Mouse (Mus musculus) kidney, embryonic 16.5 days (tissue): ENCODE data around the gene Spata21. TPM values are rescaled to one million over a fixed set of nuclear protein-coding genes. Genes with fewer than 3 reads are reported as not detected.

Experiments used
- ATAC-seq: fragments of 200-750 bp; cut with Nextera tagmentation; 2 replicates; pipeline ENCODE4 v1.8.0; 2017; ENCODE audit warnings: moderate TSS enrichment; ENCODE audit not compliant: low FRiP score, low TSS enrichment
- H3K27ac ChIP-seq: fragments of 300-500 bp; sonication (generic); 2 replicates; pipeline ENCODE4 v1.5.1; 2014; ENCODE audit warnings: low read length
- H3K27me3 ChIP-seq: fragments of 300-500 bp; sonication (generic); 2 replicates; pipeline ENCODE4 v1.6.1; 2014; ENCODE audit warnings: low read length, control low read depth, mixed read lengths; ENCODE audit not compliant: insufficient read depth
- H3K36me3 ChIP-seq: fragments of 300-500 bp; sonication (generic); 2 replicates; pipeline ENCODE4 v1.6.1; 2014; ENCODE audit warnings: low read length, control low read depth, mixed read lengths; ENCODE audit not compliant: insufficient read depth
- H3K4me1 ChIP-seq: fragments of 300-500 bp; sonication (generic); 2 replicates; pipeline ENCODE4 v1.6.1; 2014; ENCODE audit warnings: low read length, control low read depth, mixed read lengths; ENCODE audit not compliant: insufficient read depth
- H3K4me2 ChIP-seq: fragments of 300-500 bp; sonication (generic); replicated peaks from 2 replicates; pipeline ENCODE4 v1.6.1; 2014; ENCODE audit warnings: low read depth, low read length
- H3K4me3 ChIP-seq: fragments of 300-500 bp; sonication (generic); 2 replicates; pipeline ENCODE4 v1.5.1; 2014; ENCODE audit warnings: mild to moderate bottlenecking, low read length
- H3K9ac ChIP-seq: fragments of 300-500 bp; sonication (generic); replicated peaks from 2 replicates; pipeline ENCODE4 v1.6.1; 2014; ENCODE audit warnings: low read length
- H3K9me3 ChIP-seq: fragments of 300-500 bp; sonication (generic); 2 replicates; pipeline ENCODE4 v1.6.1; 2016; ENCODE audit warnings: low read length, control low read depth
- WGBS: fragments of 180-500 bp; shearing (Covaris S2); extraction: QIAGEN DNeasy Blood & Tissue Kit; methylation state at CpG from one replicate; pipeline ENCODE4 v1.1.7; 2014; 5-methylcytosine and 5-hydroxymethylcytosine counted together
- polyA plus RNA-seq: library from polyadenylated mRNA; unstranded; fragments of >200 nt; fragmentation: Nextera tagmentation; extraction: Ambion mirVana; gene quantifications from 2 replicates; pipeline ENCODE4 v1.2.1, GENCODE M21; 2015

Spata21 gene
- polyA plus RNA-seq, 1 experiment from 2014 or later: 0.51 TPM

GRCm38 (mm10) chr4:141059616-141060425, 28.3 kb upstream of the Spata21 start:
- WGBS: under 1% methylated on average over 32 of the region's 32 CpGs
- ATAC-seq: no peak

GRCm38 (mm10) chr4:141060426-141061301, 27.5 kb upstream of the Spata21 start, which contains the start of gene Crocc:
Crocc (minus strand) TSS chr4:141060550.
- Histone ChIP-seq H3K27ac (peak within 1 kb of the TSS; percentile 95), H3K4me2 (peak within 1 kb of the TSS; percentile 85), H3K27me3 (no peaks in the 10 kb centered on the region), H3K4me3 (peak within 1 kb of the TSS; percentile 72), H3K9me3 (no peaks in the 10 kb centered on the region), H3K4me1 (peaks cover 19% of the 10 kb centered on the region), H3K36me3 (no peaks in the 10 kb centered on the region; the same call in 1 of the 2 replicates), H3K9ac (peak within 1 kb of the TSS; percentile 85)
- peak; percentile 96 for ATAC-seq
- under 1% methylated on average over 77 of the region's 77 CpGs for WGBS

More at GRCm38 (mm10) chr4:141059616-141060425, 28.3 kb upstream of the Spata21 start:
- Histone ChIP-seq H3K4me1 (peaks cover 19% of the 10 kb centered on the region), H3K36me3 (no peaks in the 10 kb centered on the region), H3K27ac (peak overlapping the region; percentile 95), H3K4me3 (peak overlapping the region; percentile 72), H3K27me3 (no peaks in the 10 kb centered on the region), H3K9ac (peak overlapping the region; percentile 85), H3K4me2 (peak overlapping the region; percentile 85), H3K9me3 (no peaks in the 10 kb centered on the region)

DNA sequence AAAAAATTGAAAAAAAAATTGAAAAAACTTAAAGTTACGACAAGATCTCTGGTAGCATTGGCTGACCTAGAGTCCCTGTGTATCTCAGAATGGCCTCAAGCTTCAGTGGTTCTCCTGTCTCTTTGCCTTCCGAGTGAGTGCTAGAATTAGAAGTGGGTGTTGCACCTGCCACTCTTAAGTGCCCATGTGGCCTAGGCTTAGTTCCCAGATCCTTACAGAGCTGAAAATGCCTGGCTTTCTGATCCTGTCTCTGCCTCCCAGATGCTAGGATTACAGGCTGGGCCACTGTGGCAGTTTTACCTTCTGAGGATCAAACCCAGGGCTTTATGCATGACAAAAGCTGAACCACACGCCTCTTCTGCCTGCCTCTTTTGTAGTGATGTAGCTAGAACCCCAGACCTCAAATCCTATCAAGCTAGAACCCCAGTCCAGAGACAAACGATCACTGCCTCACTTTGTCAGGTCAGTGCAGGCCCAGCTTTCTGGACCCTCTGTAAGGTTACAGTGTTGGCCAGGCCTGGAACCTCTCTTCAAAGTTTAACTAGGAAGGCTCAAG, 24.0 kb upstream of the Spata21 start:
- H3K4me1 ChIP-seq: peaks cover 12% of the 10 kb centered on the region
- H3K4me2 ChIP-seq: no peak overlapping the region
- no peak overlapping the region for H3K4me3 ChIP-seq
- H3K9me3 ChIP-seq: no peaks in the 10 kb centered on the region
- 88% methylated on average over 4 of the region's 4 CpGs for WGBS
- H3K27me3 ChIP-seq: no peaks in the 10 kb centered on the region
- ATAC-seq: no peak
- peaks cover 31% of the 10 kb centered on the region for H3K36me3 ChIP-seq
- H3K27ac ChIP-seq: no peak overlapping the region
- H3K9ac ChIP-seq: no peak overlapping the region

GRCm38 (mm10) chr4:141065123-141065522, 23.0 kb upstream of the Spata21 start:
- Histone ChIP-seq H3K36me3 (peaks cover 35% of the 10 kb centered on the region), H3K4me2 (no peak overlapping the region), H3K27ac (no peak overlapping the region), H3K4me1 (peaks cover 6% of the 10 kb centered on the region), H3K9me3 (no peaks in the 10 kb centered on the region), H3K27me3 (no peaks in the 10 kb centered on the region), H3K4me3 (no peak overlapping the region), H3K9ac (no peak overlapping the region)
- ATAC-seq: no peak
- 3% methylated on average over 8 of the region's 8 CpGs for WGBS

GRCm38 (mm10) chr4:141066709-141067515, 21.2 kb upstream of the Spata21 start:
- Histone ChIP-seq H3K4me2 (no peak overlapping the region), H3K9ac (no peak overlapping the region), H3K4me1 (no peaks in the 10 kb centered on the region), H3K4me3 (no peak overlapping the region), H3K36me3 (peaks cover 51% of the 10 kb centered on the region), H3K27me3 (no peaks in the 10 kb centered on the region), H3K27ac (no peak overlapping the region), H3K9me3 (no peaks in the 10 kb centered on the region)
- no peak for ATAC-seq
- 70% methylated on average over 12 of the region's 12 CpGs for WGBS

DNA sequence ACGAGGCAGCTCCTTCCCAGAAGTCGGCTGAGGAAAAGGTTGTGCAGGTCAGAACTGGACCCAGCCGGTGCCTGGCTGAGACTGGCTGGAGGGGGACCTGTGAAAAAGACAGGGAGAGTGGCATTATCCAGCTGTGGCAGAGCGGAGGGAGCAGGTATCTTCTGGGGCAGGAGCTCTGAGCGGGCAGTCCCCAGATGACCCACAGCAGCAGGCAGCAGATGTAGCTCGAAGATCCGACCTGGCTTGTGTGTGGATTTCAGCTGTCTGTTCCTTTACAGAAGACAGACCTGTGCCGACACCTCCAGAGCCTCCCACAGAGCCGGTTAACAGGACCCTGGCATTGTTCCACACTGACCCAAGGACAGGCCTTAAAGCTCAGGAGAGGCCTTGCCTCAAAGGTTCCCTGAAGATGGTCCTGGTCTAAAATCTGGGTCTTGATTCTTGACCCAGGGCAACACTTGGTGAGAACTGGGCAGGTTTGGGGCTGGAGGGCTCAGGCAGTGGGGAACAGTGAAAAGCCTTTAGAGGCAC, 20.6 kb upstream of the Spata21 start:
- Histone ChIP-seq H3K9me3 (no peaks in the 10 kb centered on the region), H3K4me3 (no peak overlapping the region), H3K27ac (no peak overlapping the region), H3K36me3 (peaks cover 57% of the 10 kb centered on the region), H3K4me1 (no peaks in the 10 kb centered on the region), H3K27me3 (no peaks in the 10 kb centered on the region), H3K4me2 (no peak overlapping the region), H3K9ac (no peak overlapping the region)
- ATAC-seq: no peak
- 81% methylated on average over 9 of the region's 9 CpGs for WGBS

DNA sequence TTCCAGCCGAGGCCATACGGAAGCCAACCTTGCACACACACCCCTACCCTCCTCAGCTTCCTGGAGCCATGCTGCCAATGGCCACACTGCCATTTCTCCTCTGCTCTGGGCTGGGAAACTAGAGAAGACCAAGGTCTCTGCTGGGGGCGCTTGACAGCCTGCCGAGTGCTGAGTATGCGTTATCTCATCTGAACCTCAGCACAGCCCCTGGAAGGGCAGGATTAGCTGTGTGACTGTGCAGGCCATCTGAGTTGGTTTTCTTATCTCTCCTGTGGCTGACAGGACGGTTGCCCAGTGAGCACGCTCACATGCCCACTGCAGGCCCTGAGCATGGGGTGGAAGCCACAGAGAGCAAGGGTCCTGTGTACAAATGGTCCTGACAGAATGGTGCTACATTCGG, 19.5 kb upstream of the Spata21 start:
- Histone ChIP-seq H3K9me3 (no peaks in the 10 kb centered on the region), H3K27me3 (no peaks in the 10 kb centered on the region), H3K9ac (no peak overlapping the region), H3K27ac (no peak overlapping the region), H3K4me1 (no peaks in the 10 kb centered on the region), H3K4me2 (no peak overlapping the region), H3K36me3 (peaks cover 68% of the 10 kb centered on the region), H3K4me3 (no peak overlapping the region)
- ATAC-seq: no peak
- 92% methylated on average over 8 of the region's 8 CpGs for WGBS

DNA sequence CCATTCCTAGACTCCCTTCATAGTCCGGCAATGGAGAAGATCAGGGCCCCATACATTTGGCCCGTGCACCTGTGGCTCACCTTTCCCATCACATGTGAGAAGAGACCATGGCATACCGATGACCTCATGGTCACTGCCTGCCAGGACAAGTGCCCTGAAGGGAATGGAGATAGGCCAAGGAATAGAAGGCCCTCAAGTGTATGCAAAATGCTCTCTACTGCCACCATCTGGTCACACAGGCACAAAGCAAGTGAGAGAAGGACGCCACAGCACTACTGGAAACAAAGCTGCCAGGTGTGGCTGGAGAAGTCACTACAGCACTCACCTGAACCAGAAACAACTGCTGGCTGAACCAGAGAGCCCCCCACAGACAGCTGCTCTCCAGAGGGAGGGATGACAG, 18.4 kb upstream of the Spata21 start:
- no peaks in the 10 kb centered on the region for H3K9me3 ChIP-seq
- no peaks in the 10 kb centered on the region for H3K27me3 ChIP-seq
- H3K9ac ChIP-seq: no peak overlapping the region
- no peak overlapping the region for H3K4me2 ChIP-seq
- WGBS: 60% methylated on average over 4 of the region's 4 CpGs
- H3K27ac ChIP-seq: no peak overlapping the region
- no peaks in the 10 kb centered on the region for H3K4me1 ChIP-seq
- no peak for ATAC-seq
- peaks cover 72% of the 10 kb centered on the region for H3K36me3 ChIP-seq
- no peak overlapping the region for H3K4me3 ChIP-seq

DNA sequence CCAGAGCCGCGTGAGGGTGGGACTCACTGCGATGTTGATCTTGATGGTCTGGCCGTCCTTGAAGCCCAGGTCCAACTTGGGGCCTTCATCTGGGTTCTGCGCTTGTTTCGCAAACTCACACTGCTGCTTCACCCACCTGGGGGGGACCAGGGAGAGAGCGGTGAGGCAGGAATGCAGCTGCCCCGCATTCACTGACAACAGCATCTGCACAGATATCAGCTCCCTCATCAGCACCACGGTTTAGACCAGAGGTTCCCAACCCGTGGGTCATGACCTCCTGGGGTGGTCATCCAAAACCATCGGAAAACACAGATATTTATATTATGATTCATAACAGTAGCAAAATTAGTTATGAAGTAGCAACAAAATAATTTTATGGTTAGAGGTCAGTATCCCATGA, 15.6 kb upstream of the Spata21 start:
- peaks cover 60% of the 10 kb centered on the region for H3K36me3 ChIP-seq
- no peaks in the 10 kb centered on the region for H3K9me3 ChIP-seq
- no peak overlapping the region for H3K9ac ChIP-seq
- WGBS: 89% methylated on average over 11 of the region's 11 CpGs
- no peak for ATAC-seq
- H3K4me3 ChIP-seq: no peak overlapping the region
- no peak overlapping the region for H3K4me2 ChIP-seq
- H3K27ac ChIP-seq: no peak overlapping the region
- H3K27me3 ChIP-seq: no peaks in the 10 kb centered on the region
- peaks cover 15% of the 10 kb centered on the region for H3K4me1 ChIP-seq
